Mouse (Mus musculus) adrenal gland, postnatal 4 days (tissue): ENCODE data around the gene Mtmr4. TPM values are rescaled to one million over a fixed set of nuclear protein-coding genes. Genes with fewer than 3 reads are reported as not detected.

ENCODE experiments used
- total RNA-seq, 2 experiments: library from RNA; stranded (reverse); gene quantifications; 2 replicates each; pipeline ENCODE4 v1.2.3; 2021

Gene Mtmr4
- total RNA-seq, 2 experiments from 2014 or later = 29.1 to 33.1 TPM

Other genes starting within 250 kb of the Mtmr4 start
- gene Ppm1e, start 233.1 kb upstream of the Mtmr4 start, total RNA-seq = 10 to 100 TPM; 17.7 to 18.6 TPM
- gene Rad51c, start 187.2 kb upstream of the Mtmr4 start, total RNA-seq = 1 to 10 TPM; 3.2 to 6.1 TPM
- gene Tex14, start 187.1 kb upstream of the Mtmr4 start, total RNA-seq = 1 to 10 TPM in 1 of 2 experiments, under 1 TPM in 1; 0.34 to 1.0 TPM
- not detected for gene Gm11492, start 25.5 kb upstream of the Mtmr4 start, total RNA-seq
- 10 to 100 TPM; 39.7 to 47.5 TPM for gene Sept4, start 23.3 kb upstream of the Mtmr4 start, total RNA-seq
- under 1 TPM; 0.17 TPM for gene Hsf5, start 25.0 kb downstream of the Mtmr4 start, total RNA-seq
- gene Rnf43, start 70.6 kb downstream of the Mtmr4 start, total RNA-seq = 1 to 10 TPM; 4.4 to 5.7 TPM
- 10 to 100 TPM; 88.2 to 89.0 TPM for gene Supt4a, start 145.4 kb downstream of the Mtmr4 start, total RNA-seq
- 1 to 10 TPM; 6.4 to 7.6 TPM for gene Tspoap1, start 168.4 kb downstream of the Mtmr4 start, total RNA-seq
- gene Mpo, start 201.4 kb downstream of the Mtmr4 start, total RNA-seq = 10 to 100 TPM in 1 of 2 experiments, 1 to 10 TPM in 1; 2.8 to 12.9 TPM
- gene Lpo, start 236.1 kb downstream of the Mtmr4 start, total RNA-seq = not detected